Mouse (Mus musculus) kidney, embryonic 14.5 days (tissue): ENCODE measurements around the gene Atxn2. TPM values are rescaled to one million over a fixed set of nuclear protein-coding genes. Genes with fewer than 3 reads are reported as not detected.
"Not testable (repeated sequence)": the region's sequence is repeated elsewhere in the genome, so short reads cannot be mapped to it uniquely, and the experiment has no call there.

Source experiments
- ATAC-seq: fragments of 200-750 bp; cut with Nextera tagmentation; 2 replicates; pipeline ENCODE4 v1.8.0; 2017; ENCODE audit warnings: moderate number of reproducible peaks, mild to moderate bottlenecking, moderate TSS enrichment, moderate library complexity; ENCODE audit not compliant: low FRiP score, low TSS enrichment
- H3K27ac ChIP-seq: fragments of 300-500 bp; sonication (generic); 2 replicates; pipeline ENCODE4 v1.5.1; 2014; ENCODE audit warnings: low read depth, mild to moderate bottlenecking, low read length, moderate library complexity, mixed read lengths
- H3K27me3 ChIP-seq: fragments of 300-500 bp; sonication (generic); 2 replicates; pipeline ENCODE4 v1.6.1; 2014; ENCODE audit warnings: mild to moderate bottlenecking, low read length; ENCODE audit not compliant: control insufficient read depth, insufficient read depth
- H3K36me3 ChIP-seq: fragments of 300-500 bp; sonication (generic); 2 replicates; pipeline ENCODE4 v1.6.1; 2014; ENCODE audit warnings: low read length, mixed read lengths; ENCODE audit not compliant: control insufficient read depth, insufficient read depth
- H3K4me1 ChIP-seq: fragments of 300-500 bp; sonication (generic); 2 replicates; pipeline ENCODE4 v1.6.1; 2014; ENCODE audit warnings: low read length, mixed read lengths; ENCODE audit not compliant: control insufficient read depth, insufficient read depth
- H3K4me2 ChIP-seq: fragments of 300-500 bp; sonication (generic); replicated peaks from 2 replicates; pipeline ENCODE4 v1.6.1; 2014; ENCODE audit warnings: low read depth, mild to moderate bottlenecking, low read length
- H3K4me3 ChIP-seq: fragments of 300-500 bp; sonication (generic); 2 replicates; pipeline ENCODE4 v1.5.1; 2014; ENCODE audit warnings: mild to moderate bottlenecking, low read length
- H3K9ac ChIP-seq: fragments of 300-500 bp; sonication (generic); 2 replicates; pipeline ENCODE4 v1.6.1; 2014; ENCODE audit warnings: low read depth, mild to moderate bottlenecking, low read length, moderate library complexity
- H3K9me3 ChIP-seq: fragments of 300-500 bp; sonication (generic); 2 replicates; pipeline ENCODE4 v1.6.1; 2016; ENCODE audit warnings: low read length; ENCODE audit not compliant: control insufficient read depth
- WGBS: fragments of 180-500 bp; shearing (Covaris S2); extraction: QIAGEN DNeasy Blood & Tissue Kit; methylation state at CpG from one replicate; pipeline ENCODE4 v1.1.7; 2014; 5-methylcytosine and 5-hydroxymethylcytosine counted together
- polyA plus RNA-seq: library from polyadenylated mRNA; unstranded; fragments of >200 nt; fragmentation: Nextera tagmentation; extraction: Ambion mirVana; gene quantifications from 2 replicates; pipeline ENCODE4 v1.2.1, GENCODE M21; 2014

Gene Atxn2
- polyA plus RNA-seq, 1 experiment from 2014 or later = 76.6 TPM

DNA sequence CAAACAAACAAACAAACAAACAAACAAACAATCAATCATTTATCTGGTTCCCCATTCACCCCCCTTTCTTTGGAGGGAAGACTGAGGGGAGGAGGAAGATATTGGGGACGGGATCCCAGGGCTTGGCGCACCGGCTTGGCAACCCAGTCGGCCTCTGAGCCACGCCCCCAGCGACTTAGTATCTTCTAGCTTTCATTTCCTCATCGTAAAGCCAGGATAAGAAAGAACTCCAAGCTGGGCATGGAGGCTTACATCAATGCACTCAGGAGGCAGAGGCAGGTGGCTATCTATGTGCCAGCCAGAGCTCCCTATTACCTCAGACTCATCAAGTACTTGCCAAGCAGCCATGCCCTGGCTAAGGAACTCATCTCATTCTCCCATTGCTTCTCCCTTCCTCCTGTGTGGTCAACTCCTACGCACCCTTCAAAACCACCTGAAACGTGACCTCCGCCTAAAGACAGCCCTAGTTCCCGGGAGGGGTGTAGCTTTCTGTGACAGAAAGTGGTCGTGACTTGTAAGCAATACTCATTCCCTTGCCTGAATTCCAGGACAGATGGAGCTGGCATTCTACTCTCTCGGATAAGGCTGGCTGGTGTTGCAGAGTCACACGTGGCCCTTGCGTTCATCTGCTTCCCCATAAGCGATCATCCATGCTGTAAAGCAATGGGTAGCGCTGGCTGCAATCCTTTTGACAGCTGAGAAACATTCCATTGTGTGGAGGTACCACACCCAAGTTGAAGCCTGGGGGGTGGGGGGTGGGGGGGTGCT is 132.2 kb downstream of the Atxn2 start:
- Histone ChIP-seq H3K4me1 (peaks cover 16% of the 10 kb centered on the region; the same call in 1 of the 2 replicates), H3K4me2 (peak overlapping the region; percentile 83), H3K9ac (0 out of 2 replicates have a peak overlapping the region, but pooled peaks have one; percentile 62), H3K4me3 (peak overlapping the region; percentile 41), H3K36me3 (no peaks in the 10 kb centered on the region), H3K27ac (no peak overlapping the region), H3K27me3 (peaks cover 5% of the 10 kb centered on the region; the same call in 1 of the 2 replicates), H3K9me3 (no peaks in the 10 kb centered on the region)
- WGBS = 9% methylated on average over 17 of the region's 17 CpGs
- ATAC-seq = no peak

DNA sequence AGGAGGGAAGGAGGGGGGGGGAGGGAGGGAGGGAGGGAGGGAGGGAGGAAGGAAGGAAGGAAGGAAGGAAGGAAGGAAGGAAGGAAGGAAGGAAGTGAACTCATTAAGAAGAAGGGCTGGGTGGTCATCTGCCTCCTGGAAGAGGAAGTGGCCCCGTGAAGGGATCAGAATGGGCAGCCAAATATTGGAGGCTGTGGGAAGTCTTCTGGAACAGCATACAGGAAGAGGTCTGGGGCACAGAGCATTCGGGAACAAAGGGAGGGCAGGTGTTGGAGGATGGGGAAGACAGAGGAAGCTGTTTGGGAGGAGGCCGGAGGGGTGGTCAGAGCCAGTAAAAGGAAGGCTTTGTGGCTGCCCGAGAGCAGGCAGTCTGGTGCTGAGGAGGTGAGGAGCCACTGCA is 134.2 kb downstream of the Atxn2 start:
- Histone ChIP-seq H3K27ac (no peak overlapping the region), H3K4me3 (no peak overlapping the region), H3K4me2 (no peak overlapping the region), H3K27me3 (peaks cover 5% of the 10 kb centered on the region; the same call in 1 of the 2 replicates), H3K36me3 (no peaks in the 10 kb centered on the region), H3K4me1 (peaks cover 15% of the 10 kb centered on the region; the same call in 1 of the 2 replicates), H3K9ac (no peak overlapping the region), H3K9me3 (no peaks in the 10 kb centered on the region)
- 25% methylated on average over 4 of the region's 4 CpGs for WGBS
- ATAC-seq = no peak

DNA sequence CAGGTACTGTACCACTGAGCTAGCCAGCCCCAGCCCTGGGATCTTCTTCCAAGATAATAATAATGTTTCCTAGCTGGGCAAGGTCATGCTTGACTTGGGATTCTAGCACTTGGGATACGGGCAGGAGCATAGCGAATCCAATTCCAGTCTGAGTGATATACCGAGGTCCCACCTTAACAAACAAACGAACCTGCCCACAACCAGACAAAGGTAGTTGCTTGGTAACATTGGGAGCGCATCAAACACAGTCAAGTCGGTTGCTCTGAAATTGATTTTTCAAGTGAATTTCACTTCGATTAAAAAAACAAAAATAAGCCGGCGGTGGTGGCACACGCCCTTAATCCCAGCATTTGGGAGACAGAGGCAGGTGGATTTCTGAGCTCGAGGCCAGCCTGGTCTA is 135.2 kb downstream of the Atxn2 start:
- Histone ChIP-seq H3K9me3 (no peaks in the 10 kb centered on the region), H3K4me1 (peaks cover 19% of the 10 kb centered on the region; the same call in 1 of the 2 replicates), H3K9ac (no peak overlapping the region), H3K27ac (no peak overlapping the region), H3K27me3 (peaks cover 5% of the 10 kb centered on the region; the same call in 1 of the 2 replicates), H3K4me3 (no peak overlapping the region), H3K36me3 (no peaks in the 10 kb centered on the region; the same call in 1 of the 2 replicates), H3K4me2 (no peak overlapping the region)
- ATAC-seq = no peak
- 76% methylated on average over 11 of the region's 11 CpGs for WGBS

DNA sequence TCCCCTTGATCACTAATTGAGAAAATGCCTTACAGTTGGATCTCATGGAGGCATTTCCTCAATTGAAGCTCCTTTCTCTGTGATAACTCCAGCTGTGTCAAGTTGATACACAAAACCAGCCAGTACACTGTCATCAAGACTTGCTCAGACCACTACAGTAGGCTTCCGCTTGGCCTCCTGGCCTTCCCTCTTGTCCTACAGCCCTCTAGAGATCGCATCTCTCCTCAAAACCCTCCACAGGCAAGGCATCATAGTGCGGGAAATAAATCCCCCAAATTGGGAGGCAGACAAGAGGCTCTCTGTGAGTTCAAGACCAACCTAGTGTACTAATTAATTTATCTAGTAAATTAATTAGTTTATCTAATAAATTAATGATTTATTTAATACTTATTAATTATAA is 136.1 kb downstream of the Atxn2 start:
- H3K4me3 ChIP-seq, H3K9me3 ChIP-seq, H3K36me3 ChIP-seq, H3K27me3 ChIP-seq, H3K27ac ChIP-seq, ATAC-seq, H3K9ac ChIP-seq, H3K4me2 ChIP-seq: not testable (repeated sequence)
- peaks cover 19% of the 10 kb centered on the region; the same call in 1 of the 2 replicates for H3K4me1 ChIP-seq
- WGBS = 91% methylated on average over 3 of the region's 3 CpGs

DNA sequence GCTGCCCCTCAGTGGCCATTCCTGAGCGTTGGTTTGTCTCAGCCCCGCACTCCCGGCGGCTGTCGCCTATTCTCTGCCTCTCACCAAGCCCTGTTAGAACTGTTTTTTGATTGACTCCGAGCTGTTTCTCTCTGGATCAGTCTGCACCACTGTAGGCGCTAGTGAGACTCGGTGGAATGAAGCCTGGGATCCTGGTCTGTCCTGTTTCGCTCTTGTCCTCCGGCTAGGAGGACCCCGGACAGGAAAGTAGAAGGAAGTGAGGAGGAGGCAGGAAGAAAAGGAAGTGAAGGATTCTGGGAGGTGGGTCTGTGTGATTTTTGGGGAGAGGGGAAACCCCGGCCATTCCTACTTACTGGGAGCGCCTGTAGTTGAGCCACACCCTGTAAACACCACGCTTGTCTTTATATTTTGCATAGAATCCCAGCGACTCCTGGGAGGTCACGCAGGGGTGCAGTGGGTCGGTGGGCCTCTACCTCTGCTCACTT is 136.9 kb downstream of the Atxn2 start:
- H3K27ac ChIP-seq = peak overlapping the region; percentile 83
- ATAC-seq = peak; percentile 17
- peak overlapping the region; percentile 85 for H3K4me2 ChIP-seq
- H3K36me3 ChIP-seq = peaks cover 14% of the 10 kb centered on the region
- H3K4me3 ChIP-seq = peak overlapping the region; percentile 91
- H3K27me3 ChIP-seq = peaks cover 5% of the 10 kb centered on the region; the same call in 1 of the 2 replicates
- H3K9ac ChIP-seq = peak overlapping the region; percentile 91
- WGBS = 1% methylated on average over 17 of the region's 17 CpGs
- H3K4me1 ChIP-seq = peaks cover 14% of the 10 kb centered on the region; the same call in 1 of the 2 replicates
- H3K9me3 ChIP-seq = no peaks in the 10 kb centered on the region

DNA sequence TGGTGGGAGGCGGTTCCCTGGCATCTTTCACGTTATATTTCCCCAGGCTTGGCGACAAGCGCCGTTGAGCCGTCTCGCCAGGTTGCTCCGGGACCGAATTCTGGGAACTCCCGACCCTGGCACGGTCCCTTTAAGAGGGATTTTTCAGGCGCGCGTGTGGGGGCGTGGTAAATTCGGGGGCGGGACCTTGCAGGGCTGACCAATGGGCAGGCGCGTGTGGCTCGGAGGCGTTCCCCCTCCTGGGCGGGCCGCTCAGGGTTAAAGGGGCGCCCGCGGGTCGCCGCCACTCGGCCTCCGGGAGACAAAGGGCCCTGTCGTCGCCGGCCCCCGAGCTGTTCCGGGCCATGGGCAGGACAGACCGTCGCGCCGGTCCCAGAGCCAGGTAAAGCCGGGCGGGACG is 137.6 kb downstream of the Atxn2 start, which contains the start of gene Pheta1:
Pheta1 (plus strand) TSS at position 242 of the 400 bp plus-strand sequence.
- Histone ChIP-seq H3K9me3 (no peaks in the 10 kb centered on the region), H3K27me3 (peaks cover 3% of the 10 kb centered on the region; the same call in 1 of the 2 replicates), H3K4me3 (peak within 1 kb of the TSS; percentile 91), H3K27ac (peak within 1 kb of the TSS; percentile 83), H3K36me3 (peaks cover 20% of the 10 kb centered on the region), H3K4me1 (peaks cover 12% of the 10 kb centered on the region; the same call in 1 of the 2 replicates), H3K4me2 (peak within 1 kb of the TSS; percentile 85), H3K9ac (peak within 1 kb of the TSS; percentile 91)
- peak; percentile 89 for ATAC-seq
- WGBS = under 1% methylated on average over 42 of the region's 42 CpGs

DNA sequence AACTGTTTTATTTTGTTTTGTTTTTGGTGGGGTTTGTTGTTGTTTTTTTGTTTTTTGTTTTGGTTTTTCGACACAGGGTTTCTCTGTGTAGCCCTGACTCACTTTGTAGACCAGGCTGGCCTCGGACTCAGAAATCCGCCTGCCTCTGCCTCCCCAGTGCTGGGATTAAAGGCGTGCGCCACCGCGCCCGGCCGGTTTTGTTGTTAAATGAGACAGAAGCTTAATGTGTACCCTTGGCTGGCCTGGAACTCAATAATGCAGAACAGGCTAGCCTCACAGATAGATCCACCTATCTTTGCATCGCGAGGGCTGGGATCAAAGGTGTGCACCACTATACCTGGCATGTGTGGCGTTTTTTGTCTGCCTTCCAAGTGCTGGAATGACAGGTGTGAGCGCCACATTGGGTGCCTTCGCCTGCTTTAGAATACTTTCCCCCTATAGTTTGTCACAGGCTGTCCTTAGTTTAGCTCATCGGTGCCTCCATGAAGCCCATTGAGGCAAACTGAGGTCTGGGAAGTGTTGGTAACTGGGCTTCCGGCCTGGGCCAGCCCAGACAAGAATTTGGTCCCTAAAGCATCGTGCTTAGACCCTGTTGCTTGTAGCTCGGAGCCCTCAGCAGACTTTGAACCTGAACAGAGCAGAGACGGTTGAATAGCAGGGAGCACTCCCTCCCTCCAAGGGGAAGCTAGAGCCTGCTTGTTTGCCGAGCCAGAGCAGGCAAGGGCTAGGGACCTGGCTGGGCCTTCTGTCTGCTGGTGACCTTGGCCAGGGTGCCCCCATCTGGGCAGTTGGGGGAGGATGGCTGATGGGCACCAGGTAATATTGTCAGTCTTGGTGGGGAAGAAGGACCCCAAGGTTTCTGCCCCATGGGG is 138.6 kb downstream of the Atxn2 start:
- H3K36me3 ChIP-seq = peaks cover 28% of the 10 kb centered on the region
- H3K4me3 ChIP-seq = peak overlapping the region; percentile 91
- H3K4me2 ChIP-seq = peak overlapping the region; percentile 85
- peak overlapping the region; percentile 91 for H3K9ac ChIP-seq
- peaks cover 12% of the 10 kb centered on the region; the same call in 1 of the 2 replicates for H3K4me1 ChIP-seq
- 38% methylated on average over 20 of the region's 20 CpGs for WGBS
- no peaks in the 10 kb centered on the region; the same call in 1 of the 2 replicates for H3K27me3 ChIP-seq
- no peak overlapping the region; the same call in 1 of the 2 replicates for H3K27ac ChIP-seq
- H3K9me3 ChIP-seq = no peaks in the 10 kb centered on the region
- ATAC-seq = no peak

DNA sequence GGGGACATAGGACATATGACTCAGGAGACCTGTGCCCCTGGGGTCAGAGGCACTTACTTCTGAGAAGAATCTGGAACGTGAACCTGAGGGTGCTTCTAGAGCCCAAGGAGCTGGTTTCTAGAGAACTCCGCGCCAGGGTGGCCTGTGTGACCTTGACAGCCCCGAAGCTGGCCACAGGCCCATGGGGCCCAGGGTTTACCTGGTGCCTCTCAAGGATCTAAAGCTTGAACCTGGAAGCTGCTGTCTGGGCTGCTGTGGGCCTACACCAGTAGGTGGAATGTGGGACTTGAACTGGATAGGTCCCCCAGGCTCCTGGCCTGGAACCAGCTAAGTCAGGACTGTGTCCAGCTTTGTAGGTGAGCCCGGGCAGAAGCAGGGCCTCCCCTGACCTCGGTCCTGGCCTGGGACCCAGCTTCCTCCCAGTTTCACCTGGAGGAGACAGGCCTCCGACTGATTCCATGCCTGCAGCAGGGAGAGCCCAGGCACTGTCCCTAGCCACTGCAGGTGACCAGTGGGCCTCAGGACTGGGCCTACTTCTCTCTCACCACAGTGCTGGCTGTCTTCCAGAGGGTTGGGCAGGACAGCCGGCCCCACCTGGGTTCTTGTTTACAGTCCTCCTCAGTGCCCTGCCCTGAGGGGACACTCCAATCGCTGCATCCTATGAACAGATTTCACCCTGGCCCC is 142.4 kb downstream of the Atxn2 start:
- Histone ChIP-seq H3K9ac (no peak overlapping the region), H3K4me1 (peaks cover 8% of the 10 kb centered on the region; the same call in 1 of the 2 replicates), H3K36me3 (peaks cover 32% of the 10 kb centered on the region), H3K27me3 (no peaks in the 10 kb centered on the region), H3K9me3 (no peaks in the 10 kb centered on the region), H3K4me3 (no peak overlapping the region), H3K4me2 (no peak overlapping the region), H3K27ac (no peak overlapping the region)
- 85% methylated on average over 9 of the region's 9 CpGs for WGBS
- ATAC-seq = no peak
